Mouse (Mus musculus): ENCODE results near the gene Wbp4. TPM values are rescaled to one million over a fixed set of nuclear protein-coding genes. Genes with fewer than 3 reads are reported as not detected.

Gene Wbp4
- polyA plus RNA-seq, 1 experiment from 2014 or later = 31.0 TPM

- H3K27me3 ChIP-seq (ENCODE audit: control insufficient read depth, insufficient read depth, low read length) = no peaks in the 10 kb centered on the region
- H3K9me3 ChIP-seq (ENCODE audit: control insufficient read depth, low read length) = no peaks in the 10 kb centered on the region
- no peak for DNase-seq (ENCODE audit: low spot score)
- no peak overlapping the region for H3K4me2 ChIP-seq (replicated peaks; ENCODE audit: low read depth)
- no peaks in the 10 kb centered on the region for H3K36me3 ChIP-seq (ENCODE audit: control insufficient read depth, insufficient read depth, low read length)
- WGBS = 75% methylated on average over 9 of the region's 9 CpGs
- ATAC-seq (ENCODE audit: low FRiP score, low TSS enrichment) = 0 out of 2 replicates have a peak, but pooled peaks have one; percentile 41
- H3K4me3 ChIP-seq (ENCODE audit: low read depth, low read length) = no peak overlapping the region
- no peak overlapping the region for H3K9ac ChIP-seq (ENCODE audit: low read length)
- H3K27ac ChIP-seq (replicated peaks) = no peak overlapping the region
- H3K4me1 ChIP-seq (replicated peaks; ENCODE audit: control insufficient read depth, insufficient read depth) = 0 out of 2 replicates have a peak, but pooled peaks cover 2% of the 10 kb centered on the region
- no peak for TF ChIP-seq CTCF (IDR thresholded peaks at IDR 0.05; ENCODE audit: low read depth)
- TF ChIP-seq EP300 (optimal IDR thresholded peaks at IDR 0.05) = no peak
These were observed 41.1 kb upstream of the Wbp4 start for GRCm38 (mm10) chr14:79522387-79522786.

- Histone ChIP-seq H3K36me3 (ENCODE audit: control insufficient read depth, insufficient read depth, low read length) (no peaks in the 10 kb centered on the region), H3K4me1 (replicated peaks; ENCODE audit: control insufficient read depth, insufficient read depth) (0 out of 2 replicates have a peak, but pooled peaks cover 5% of the 10 kb centered on the region), H3K4me2 (replicated peaks; ENCODE audit: low read depth) (no peak overlapping the region), H3K9me3 (ENCODE audit: control insufficient read depth, low read length) (no peaks in the 10 kb centered on the region), H3K27ac (replicated peaks) (no peak overlapping the region; the same call in 1 of the 2 replicates), H3K9ac (ENCODE audit: low read length) (no peak overlapping the region), H3K27me3 (ENCODE audit: control insufficient read depth, insufficient read depth, low read length) (no peaks in the 10 kb centered on the region), H3K4me3 (ENCODE audit: low read depth, low read length) (no peak overlapping the region)
- TF ChIP-seq EP300 (optimal IDR thresholded peaks at IDR 0.05) (no peak), CTCF (IDR thresholded peaks at IDR 0.05; ENCODE audit: low read depth) (no peak)
- no peak for ATAC-seq (ENCODE audit: low FRiP score, low TSS enrichment)
- 60% methylated on average over 6 of the region's 6 CpGs for WGBS
- no peak for DNase-seq (ENCODE audit: low spot score)
These were observed 40.3 kb upstream of the Wbp4 start for GRCm38 (mm10) chr14:79521471-79522117.

- DNase-seq (ENCODE audit: low spot score) (no peak), ATAC-seq (ENCODE audit: low FRiP score, low TSS enrichment) (no peak)
- H3K4me3 ChIP-seq (ENCODE audit: low read depth, low read length) = no peak overlapping the region
- TF ChIP-seq CTCF (IDR thresholded peaks at IDR 0.05; ENCODE audit: low read depth) = no peak
- TF ChIP-seq EP300 (optimal IDR thresholded peaks at IDR 0.05) = no peak
- H3K9ac ChIP-seq (ENCODE audit: low read length) = no peak overlapping the region
- H3K4me1 ChIP-seq (replicated peaks; ENCODE audit: control insufficient read depth, insufficient read depth) = 0 out of 2 replicates have a peak, but pooled peaks cover 5% of the 10 kb centered on the region
- H3K4me2 ChIP-seq (replicated peaks; ENCODE audit: low read depth) = no peak overlapping the region
- no peaks in the 10 kb centered on the region for H3K36me3 ChIP-seq (ENCODE audit: control insufficient read depth, insufficient read depth, low read length)
- H3K27me3 ChIP-seq (ENCODE audit: control insufficient read depth, insufficient read depth, low read length) = no peaks in the 10 kb centered on the region
- WGBS = 68% methylated on average over 1 of the region's 1 CpGs
- H3K27ac ChIP-seq (replicated peaks) = no peak overlapping the region; the same call in 1 of the 2 replicates
- H3K9me3 ChIP-seq (ENCODE audit: control insufficient read depth, low read length) = no peaks in the 10 kb centered on the region
These were observed 39.7 kb upstream of the Wbp4 start for GRCm38 (mm10) chr14:79521056-79521455.

- no peak for ATAC-seq (ENCODE audit: low FRiP score, low TSS enrichment)
- no peak overlapping the region for H3K4me3 ChIP-seq (ENCODE audit: low read depth, low read length)
- no peaks in the 10 kb centered on the region for H3K9me3 ChIP-seq (ENCODE audit: control insufficient read depth, low read length)
- DNase-seq (ENCODE audit: low spot score) = no peak
- no peaks in the 10 kb centered on the region for H3K27me3 ChIP-seq (ENCODE audit: control insufficient read depth, insufficient read depth, low read length)
- H3K4me2 ChIP-seq (replicated peaks; ENCODE audit: low read depth) = no peak overlapping the region
- no peak overlapping the region for H3K9ac ChIP-seq (ENCODE audit: low read length)
- H3K36me3 ChIP-seq (ENCODE audit: control insufficient read depth, insufficient read depth, low read length) = no peaks in the 10 kb centered on the region
- H3K4me1 ChIP-seq (replicated peaks; ENCODE audit: control insufficient read depth, insufficient read depth) = 0 out of 2 replicates have a peak, but pooled peaks cover 5% of the 10 kb centered on the region
- no peak overlapping the region for H3K27ac ChIP-seq (replicated peaks)
- no peak for TF ChIP-seq CTCF (IDR thresholded peaks at IDR 0.05; ENCODE audit: low read depth)
- no peak for TF ChIP-seq EP300 (optimal IDR thresholded peaks at IDR 0.05)
These were observed 39.3 kb upstream of the Wbp4 start for GRCm38 (mm10) chr14:79520612-79521011.

GRCm38 (mm10) chr14:79519663-79519975 is 38.3 kb upstream of the Wbp4 start:
- no peak overlapping the region for H3K4me3 ChIP-seq (ENCODE audit: low read depth, low read length)
- no peaks in the 10 kb centered on the region for H3K27me3 ChIP-seq (ENCODE audit: control insufficient read depth, insufficient read depth, low read length)
- no peaks in the 10 kb centered on the region for H3K9me3 ChIP-seq (ENCODE audit: control insufficient read depth, low read length)
- no peak for ATAC-seq (ENCODE audit: low FRiP score, low TSS enrichment)
- no peak for TF ChIP-seq CTCF (IDR thresholded peaks at IDR 0.05; ENCODE audit: low read depth)
- no peak for TF ChIP-seq EP300 (optimal IDR thresholded peaks at IDR 0.05)
- DNase-seq (ENCODE audit: low spot score) = no peak
- no peaks in the 10 kb centered on the region for H3K36me3 ChIP-seq (ENCODE audit: control insufficient read depth, insufficient read depth, low read length)
- H3K4me2 ChIP-seq (replicated peaks; ENCODE audit: low read depth) = 0 out of 2 replicates have a peak overlapping the region, but pooled peaks have one; percentile 12
- no peak overlapping the region for H3K9ac ChIP-seq (ENCODE audit: low read length)
- H3K27ac ChIP-seq (replicated peaks) = 0 out of 2 replicates have a peak overlapping the region, but pooled peaks have one; percentile 13
- 45% methylated on average over 1 of the region's 1 CpGs for WGBS
- H3K4me1 ChIP-seq (replicated peaks; ENCODE audit: control insufficient read depth, insufficient read depth) = 0 out of 2 replicates have a peak, but pooled peaks cover 5% of the 10 kb centered on the region
